Mouse (Mus musculus): ENCODE results near the gene Dnah6. TPM values are rescaled to one million over a fixed set of nuclear protein-coding genes. Genes with fewer than 3 reads are reported as not detected.
A peak's percentile ranks its signal among the peaks of the same experiment; 100 is the strongest.

Gene Dnah6
- polyA plus RNA-seq, 1 experiment from 2014 or later = 0.08 TPM

GRCm38 (mm10) chr6:73020061-73020460 lies 201.4 kb downstream of the Dnah6 start:
- Histone ChIP-seq H3K4me2 (ENCODE audit: low read depth) (no peak overlapping the region), H3K27ac (ENCODE audit: low read depth, low read length) (no peak overlapping the region), H3K27me3 (ENCODE audit: control insufficient read depth, insufficient read depth, low read length) (no peaks in the 10 kb centered on the region), H3K36me3 (ENCODE audit: control insufficient read depth, insufficient read depth, low read length) (no peaks in the 10 kb centered on the region), H3K9me3 (ENCODE audit: control insufficient read depth, low read length) (no peaks in the 10 kb centered on the region), H3K4me1 (ENCODE audit: control insufficient read depth, insufficient read depth, low read length) (no peaks in the 10 kb centered on the region), H3K4me3 (ENCODE audit: low read depth, low read length) (no peak overlapping the region), H3K9ac (ENCODE audit: low read length) (no peak overlapping the region)
- DNase-seq (ENCODE audit: low spot score) (no peak), ATAC-seq (ENCODE audit: insufficient read depth, low FRiP score, low TSS enrichment) (no peak)
- WGBS = 11% methylated on average over 3 of the region's 3 CpGs

DNA sequence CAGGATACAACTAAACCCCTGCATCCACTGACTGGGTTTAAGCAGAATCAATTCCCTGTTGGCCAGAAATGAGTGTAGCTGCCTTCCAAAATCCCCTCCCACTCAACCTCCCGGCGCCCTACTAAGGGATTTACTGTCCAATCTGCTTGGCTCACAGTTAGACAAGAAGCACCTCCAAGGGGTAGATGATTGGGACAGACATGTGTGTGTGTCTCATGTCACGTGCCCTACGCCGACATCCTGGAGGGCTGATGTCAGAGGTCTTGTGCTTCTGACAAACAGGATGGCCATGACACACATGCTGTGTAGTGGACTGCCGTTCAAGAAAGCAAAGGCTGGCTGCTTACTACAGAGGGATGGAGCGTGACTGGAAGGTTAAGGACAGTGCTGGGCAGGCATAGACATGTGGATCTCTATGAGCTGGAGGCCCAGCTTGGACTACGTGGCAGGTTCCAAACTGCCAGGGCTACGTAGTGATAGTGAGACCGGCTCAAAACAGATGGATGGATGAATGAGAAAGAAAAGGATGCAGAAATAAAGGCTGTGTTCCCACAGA lies 202.6 kb downstream of the Dnah6 start:
- H3K4me2 ChIP-seq (ENCODE audit: low read depth) = no peak overlapping the region
- H3K27me3 ChIP-seq (ENCODE audit: control insufficient read depth, insufficient read depth, low read length) = no peaks in the 10 kb centered on the region
- 89% methylated on average over 10 of the region's 10 CpGs for WGBS
- no peak for DNase-seq (ENCODE audit: low spot score)
- H3K4me3 ChIP-seq (ENCODE audit: low read depth, low read length) = no peak overlapping the region
- no peak overlapping the region for H3K27ac ChIP-seq (ENCODE audit: low read depth, low read length)
- ATAC-seq (ENCODE audit: insufficient read depth, low FRiP score, low TSS enrichment) = no peak
- no peaks in the 10 kb centered on the region for H3K36me3 ChIP-seq (ENCODE audit: control insufficient read depth, insufficient read depth, low read length)
- no peak overlapping the region for H3K9ac ChIP-seq (ENCODE audit: low read length)
- H3K4me1 ChIP-seq (ENCODE audit: control insufficient read depth, insufficient read depth, low read length) = no peaks in the 10 kb centered on the region
- no peaks in the 10 kb centered on the region for H3K9me3 ChIP-seq (ENCODE audit: control insufficient read depth, low read length)

GRCm38 (mm10) chr6:73014317-73015160 lies 206.9 kb downstream of the Dnah6 start:
- Histone ChIP-seq H3K4me1 (ENCODE audit: control insufficient read depth, insufficient read depth, low read length) (no peaks in the 10 kb centered on the region), H3K9me3 (ENCODE audit: control insufficient read depth, low read length) (no peaks in the 10 kb centered on the region), H3K36me3 (ENCODE audit: control insufficient read depth, insufficient read depth, low read length) (no peaks in the 10 kb centered on the region), H3K27me3 (ENCODE audit: control insufficient read depth, insufficient read depth, low read length) (no peaks in the 10 kb centered on the region), H3K4me2 (ENCODE audit: low read depth) (no peak overlapping the region), H3K4me3 (ENCODE audit: low read depth, low read length) (no peak overlapping the region), H3K9ac (ENCODE audit: low read length) (no peak overlapping the region), H3K27ac (ENCODE audit: low read depth, low read length) (no peak overlapping the region)
- 48% methylated on average over 13 of the region's 13 CpGs for WGBS
- ATAC-seq (ENCODE audit: insufficient read depth, low FRiP score, low TSS enrichment) (no peak), DNase-seq (ENCODE audit: low spot score) (no peak)

DNA sequence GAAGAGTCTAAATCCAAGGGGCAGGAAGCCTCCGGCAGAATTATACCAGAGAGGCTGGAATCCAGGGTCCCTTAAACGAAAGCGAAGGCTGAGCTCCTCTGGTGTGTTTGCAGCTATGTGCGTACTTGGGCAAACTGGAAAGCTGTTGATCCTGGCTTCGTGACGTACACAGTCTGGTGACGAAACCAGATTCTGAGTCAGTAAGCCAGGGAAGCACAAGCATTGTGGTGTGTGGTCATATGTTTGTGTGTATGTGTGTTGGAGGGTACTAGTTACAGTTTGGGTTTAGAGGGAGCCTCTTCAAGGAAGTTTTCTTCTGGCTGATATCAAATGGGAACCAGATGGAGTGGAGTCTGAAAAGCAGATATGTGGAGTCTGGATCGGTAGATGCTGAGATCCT lies 208.5 kb downstream of the Dnah6 start:
- no peak overlapping the region for H3K9ac ChIP-seq (ENCODE audit: low read length)
- no peak overlapping the region for H3K4me2 ChIP-seq (ENCODE audit: low read depth)
- H3K9me3 ChIP-seq (ENCODE audit: control insufficient read depth, low read length) = no peaks in the 10 kb centered on the region
- H3K4me1 ChIP-seq (ENCODE audit: control insufficient read depth, insufficient read depth, low read length) = no peaks in the 10 kb centered on the region
- no peaks in the 10 kb centered on the region for H3K36me3 ChIP-seq (ENCODE audit: control insufficient read depth, insufficient read depth, low read length)
- H3K27ac ChIP-seq (ENCODE audit: low read depth, low read length) = no peak overlapping the region
- no peak overlapping the region for H3K4me3 ChIP-seq (ENCODE audit: low read depth, low read length)
- DNase-seq (ENCODE audit: low spot score) = no peak
- 90% methylated on average over 8 of the region's 8 CpGs for WGBS
- ATAC-seq (ENCODE audit: insufficient read depth, low FRiP score, low TSS enrichment) = no peak
- H3K27me3 ChIP-seq (ENCODE audit: control insufficient read depth, insufficient read depth, low read length) = no peaks in the 10 kb centered on the region

- WGBS = 88% methylated on average over 6 of the region's 6 CpGs
- no peaks in the 10 kb centered on the region for H3K27me3 ChIP-seq (ENCODE audit: control insufficient read depth, insufficient read depth, low read length)
- no peaks in the 10 kb centered on the region for H3K36me3 ChIP-seq (ENCODE audit: control insufficient read depth, insufficient read depth, low read length)
Observed at GRCm38 (mm10) chr6:73011827-73012226, 209.6 kb downstream of the Dnah6 start.

DNA sequence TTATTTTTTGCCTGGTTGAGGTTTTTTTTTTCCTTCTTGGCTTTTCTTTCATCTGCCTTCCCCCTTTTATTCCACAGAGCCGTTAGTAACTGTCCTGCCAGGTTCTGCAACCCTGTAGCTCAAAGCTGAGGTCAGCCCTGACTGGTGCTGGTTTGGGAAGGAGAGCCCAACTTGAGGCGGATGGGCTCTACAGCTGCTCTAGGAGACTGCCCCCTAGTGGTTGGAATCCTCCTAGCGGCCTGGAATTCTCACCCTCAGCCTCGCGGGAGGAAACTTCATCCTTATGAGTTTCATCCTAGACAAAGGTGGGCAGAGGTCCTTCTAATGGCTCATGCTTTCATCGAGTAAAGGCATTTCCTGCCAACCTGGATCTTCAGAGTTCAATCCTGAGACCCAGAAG lies 211.4 kb downstream of the Dnah6 start:
- WGBS = 52% methylated on average over 6 of the region's 6 CpGs
- Histone ChIP-seq H3K36me3 (ENCODE audit: control insufficient read depth, insufficient read depth, low read length) (no peaks in the 10 kb centered on the region), H3K9me3 (ENCODE audit: control insufficient read depth, low read length) (no peaks in the 10 kb centered on the region), H3K4me1 (ENCODE audit: control insufficient read depth, insufficient read depth, low read length) (no peaks in the 10 kb centered on the region), H3K27ac (ENCODE audit: low read depth, low read length) (no peak overlapping the region), H3K4me2 (ENCODE audit: low read depth) (no peak overlapping the region), H3K9ac (ENCODE audit: low read length) (no peak overlapping the region), H3K27me3 (ENCODE audit: control insufficient read depth, insufficient read depth, low read length) (no peaks in the 10 kb centered on the region), H3K4me3 (ENCODE audit: low read depth, low read length) (no peak overlapping the region)
- DNase-seq (ENCODE audit: low spot score) (peak; percentile 50), ATAC-seq (ENCODE audit: insufficient read depth, low FRiP score, low TSS enrichment) (no peak)

More at GRCm38 (mm10) chr6:73011827-73012226, 209.6 kb downstream of the Dnah6 start:
- DNase-seq (ENCODE audit: low spot score) = no peak
- no peaks in the 10 kb centered on the region for H3K4me1 ChIP-seq (ENCODE audit: control insufficient read depth, insufficient read depth, low read length)
- no peak overlapping the region for H3K9ac ChIP-seq (ENCODE audit: low read length)
- no peak overlapping the region for H3K4me2 ChIP-seq (ENCODE audit: low read depth)
- no peak for ATAC-seq (ENCODE audit: insufficient read depth, low FRiP score, low TSS enrichment)
- no peak overlapping the region for H3K27ac ChIP-seq (ENCODE audit: low read depth, low read length)
- no peaks in the 10 kb centered on the region for H3K9me3 ChIP-seq (ENCODE audit: control insufficient read depth, low read length)
- no peak overlapping the region for H3K4me3 ChIP-seq (ENCODE audit: low read depth, low read length)

DNA sequence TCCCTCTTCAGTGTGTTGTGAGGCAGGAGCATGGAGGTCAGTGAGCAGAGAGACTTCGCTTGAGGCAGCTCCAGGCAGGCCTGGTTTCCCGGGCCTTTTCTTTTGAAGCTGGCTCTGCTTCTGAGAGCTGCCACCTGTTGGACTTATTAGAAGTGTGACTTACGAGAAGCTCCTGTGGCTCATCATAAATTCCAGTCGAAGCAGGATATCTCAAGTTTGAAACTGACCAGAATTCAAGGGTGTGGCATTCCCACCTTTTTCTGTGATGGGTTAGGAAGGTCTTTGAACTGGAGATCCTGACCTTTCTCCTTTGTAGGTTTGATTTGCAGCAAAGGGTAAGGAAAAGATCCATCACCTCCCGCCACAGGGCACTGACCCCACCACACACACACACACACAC lies 217.8 kb downstream of the Dnah6 start:
- H3K9me3 ChIP-seq (ENCODE audit: control insufficient read depth, low read length) = no peaks in the 10 kb centered on the region
- H3K4me2 ChIP-seq (ENCODE audit: low read depth) = no peak overlapping the region
- ATAC-seq (ENCODE audit: insufficient read depth, low FRiP score, low TSS enrichment) (no peak), DNase-seq (ENCODE audit: low spot score) (no peak)
- H3K27ac ChIP-seq (ENCODE audit: low read depth, low read length) = no peak overlapping the region
- H3K4me1 ChIP-seq (ENCODE audit: control insufficient read depth, insufficient read depth, low read length) = no peaks in the 10 kb centered on the region
- H3K9ac ChIP-seq (ENCODE audit: low read length) = no peak overlapping the region
- no peak overlapping the region for H3K4me3 ChIP-seq (ENCODE audit: low read depth, low read length)
- H3K36me3 ChIP-seq (ENCODE audit: control insufficient read depth, insufficient read depth, low read length) = no peaks in the 10 kb centered on the region
- WGBS = 73% methylated on average over 5 of the region's 5 CpGs
- no peaks in the 10 kb centered on the region for H3K27me3 ChIP-seq (ENCODE audit: control insufficient read depth, insufficient read depth, low read length)

DNA sequence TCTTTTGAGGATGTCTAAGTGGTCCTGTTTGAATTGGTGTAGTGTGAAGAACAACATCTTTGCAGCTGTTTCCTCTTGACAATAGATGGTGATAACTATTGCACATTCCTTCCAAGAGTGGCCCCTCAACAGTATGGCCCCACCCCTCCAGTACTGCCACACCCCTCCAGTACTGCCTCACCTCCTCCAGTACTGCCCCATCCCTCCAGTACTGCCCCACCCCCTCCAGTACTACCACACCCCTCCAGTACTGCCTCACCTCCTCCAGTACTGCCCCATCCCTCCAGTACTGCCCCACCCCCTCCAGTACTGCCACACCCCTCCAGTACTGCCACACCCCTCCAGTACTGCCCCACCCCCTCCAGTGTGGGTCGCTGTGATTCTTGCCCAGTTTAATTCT lies 219.1 kb downstream of the Dnah6 start:
- Histone ChIP-seq H3K27me3 (ENCODE audit: control insufficient read depth, insufficient read depth, low read length) (no peaks in the 10 kb centered on the region), H3K4me2 (ENCODE audit: low read depth) (no peak overlapping the region), H3K27ac (ENCODE audit: low read depth, low read length) (no peak overlapping the region), H3K9me3 (ENCODE audit: control insufficient read depth, low read length) (no peaks in the 10 kb centered on the region), H3K9ac (ENCODE audit: low read length) (no peak overlapping the region), H3K4me1 (ENCODE audit: control insufficient read depth, insufficient read depth, low read length) (no peaks in the 10 kb centered on the region), H3K36me3 (ENCODE audit: control insufficient read depth, insufficient read depth, low read length) (no peaks in the 10 kb centered on the region), H3K4me3 (ENCODE audit: low read depth, low read length) (no peak overlapping the region)
- WGBS = 52% methylated on average over 1 of the region's 1 CpGs
- DNase-seq (ENCODE audit: low spot score) (no peak), ATAC-seq (ENCODE audit: insufficient read depth, low FRiP score, low TSS enrichment) (no peak)

- ATAC-seq (ENCODE audit: insufficient read depth, low FRiP score, low TSS enrichment) (no peak), DNase-seq (ENCODE audit: low spot score) (no peak)
- no peaks in the 10 kb centered on the region for H3K27me3 ChIP-seq (ENCODE audit: control insufficient read depth, insufficient read depth, low read length)
- H3K4me1 ChIP-seq (ENCODE audit: control insufficient read depth, insufficient read depth, low read length) = no peaks in the 10 kb centered on the region
- H3K27ac ChIP-seq (ENCODE audit: low read depth, low read length) = no peak overlapping the region
- H3K4me3 ChIP-seq (ENCODE audit: low read depth, low read length) = no peak overlapping the region
- H3K36me3 ChIP-seq (ENCODE audit: control insufficient read depth, insufficient read depth, low read length) = no peaks in the 10 kb centered on the region
- no peak overlapping the region for H3K4me2 ChIP-seq (ENCODE audit: low read depth)
- WGBS = 92% methylated on average over 1 of the region's 1 CpGs
- H3K9me3 ChIP-seq (ENCODE audit: control insufficient read depth, low read length) = no peaks in the 10 kb centered on the region
- no peak overlapping the region for H3K9ac ChIP-seq (ENCODE audit: low read length)
Observed at GRCm38 (mm10) chr6:72998809-72999208, 222.6 kb downstream of the Dnah6 start.

Data from neural tube, embryonic 11.5 days (tissue).